Mouse (Mus musculus): ENCODE measurements around the gene Tomm6.

Tomm6 gene

GRCm38 (mm10) chr17:47694503-47695336 is 6.5 kb upstream of the Tomm6 start, which contains the start of gene Prickle4:
Prickle4 (minus strand) TSS chr17:47694736.
- DNase-seq (ENCODE audit: low spot score in 2 of 2) = peak; percentile 93 to 98

GRCm38 (mm10) chr17:47694442-47694502 is 6.1 kb upstream of the Tomm6 start, which contains the start of gene Gm21981:
Gm21981 (minus strand) TSS chr17:47694455.
- no peak for DNase-seq (ENCODE audit: low spot score in 2 of 2)

- no peak for DNase-seq (ENCODE audit: low spot score in 2 of 2)
These were observed 5.7 kb upstream of the Tomm6 start for GRCm38 (mm10) chr17:47693671-47694441.

GRCm38 (mm10) chr17:47691650-47692049 is 3.5 kb upstream of the Tomm6 start:
- no peak for DNase-seq (ENCODE audit: low spot score in 2 of 2)

GRCm38 (mm10) chr17:47689894-47690293 is 1.7 kb upstream of the Tomm6 start:
- DNase-seq (ENCODE audit: low spot score in 2 of 2) = no peak

GRCm38 (mm10) chr17:47688608-47689575 is 706 bp upstream of the Tomm6 start, which contains the start of gene Frs3:
Frs3 (plus strand) TSS chr17:47689030.
- DNase-seq (ENCODE audit: low spot score in 2 of 2) = peak in 1 of 2 experiments; percentile 55

- peak; percentile 87 to 94 for DNase-seq (ENCODE audit: low spot score in 2 of 2)
These were observed 510 bp downstream of the Tomm6 start for GRCm38 (mm10) chr17:47687409-47688343.

- no peak for DNase-seq (ENCODE audit: low spot score in 2 of 2)
These were observed 5.3 kb downstream of the Tomm6 start for GRCm38 (mm10) chr17:47682836-47683235.

GRCm38 (mm10) chr17:47678702-47679101 is 9.5 kb downstream of the Tomm6 start:
- DNase-seq (ENCODE audit: low spot score in 2 of 2) = no peak

GRCm38 (mm10) chr17:47678238-47678637 is 9.9 kb downstream of the Tomm6 start:
- no peak for DNase-seq (ENCODE audit: low spot score in 2 of 2)

GRCm38 (mm10) chr17:47676581-47676980 is 11.6 kb downstream of the Tomm6 start:
- DNase-seq (ENCODE audit: low spot score in 2 of 2) = peak; percentile 50 to 69

GRCm38 (mm10) chr17:47672311-47673111 is 15.7 kb downstream of the Tomm6 start:
- DNase-seq (ENCODE audit: low spot score in 2 of 2) = peak; percentile 46 to 66

GRCm38 (mm10) chr17:47671988-47672310 is 16.2 kb downstream of the Tomm6 start:
- DNase-seq (ENCODE audit: low spot score in 2 of 2) = no peak

- no peak for DNase-seq (ENCODE audit: low spot score in 2 of 2)
These were observed 19.0 kb downstream of the Tomm6 start for GRCm38 (mm10) chr17:47669166-47669565.

- no peak for DNase-seq (ENCODE audit: low spot score in 2 of 2)
These were observed 23.7 kb downstream of the Tomm6 start for GRCm38 (mm10) chr17:47664474-47664873.

GRCm38 (mm10) chr17:47663009-47663713 is 25.0 kb downstream of the Tomm6 start:
- DNase-seq (ENCODE audit: low spot score in 2 of 2) = no peak

GRCm38 (mm10) chr17:47658741-47659243 is 29.4 kb downstream of the Tomm6 start:
- no peak for DNase-seq (ENCODE audit: low spot score in 2 of 2)

- DNase-seq (ENCODE audit: low spot score in 2 of 2) = no peak
These were observed 30.3 kb downstream of the Tomm6 start for GRCm38 (mm10) chr17:47657901-47658300.

GRCm38 (mm10) chr17:47655697-47656096 is 32.5 kb downstream of the Tomm6 start:
- no peak for DNase-seq (ENCODE audit: low spot score in 2 of 2)
